Mouse (Mus musculus) CH12F3 (cell line): ENCODE data around the gene BC030867.

Source experiments
- in situ Hi-C: fragments of 300-500 bp; cut with MboI; formaldehyde crosslinking; loops from 2 replicates; pipeline ENCODE4 v1.14.3; 2020; ENCODE audit warnings: low sequenced_read_pairs

BC030867 gene

GRCm38 (mm10) chr11:102289511-102290100 is 40.9 kb downstream of the BC030867 start:
- in situ Hi-C loops = no loop called here

- in situ Hi-C loops = no loop called here
Measured at GRCm38 (mm10) chr11:102290141-102290540, 41.5 kb downstream of the BC030867 start.

- in situ Hi-C loops = no loop called here
Measured at GRCm38 (mm10) chr11:102291051-102291535, 42.4 kb downstream of the BC030867 start.

- in situ Hi-C loops = no loop called here
Measured at GRCm38 (mm10) chr11:102293971-102294370, 45.3 kb downstream of the BC030867 start.

DNA sequence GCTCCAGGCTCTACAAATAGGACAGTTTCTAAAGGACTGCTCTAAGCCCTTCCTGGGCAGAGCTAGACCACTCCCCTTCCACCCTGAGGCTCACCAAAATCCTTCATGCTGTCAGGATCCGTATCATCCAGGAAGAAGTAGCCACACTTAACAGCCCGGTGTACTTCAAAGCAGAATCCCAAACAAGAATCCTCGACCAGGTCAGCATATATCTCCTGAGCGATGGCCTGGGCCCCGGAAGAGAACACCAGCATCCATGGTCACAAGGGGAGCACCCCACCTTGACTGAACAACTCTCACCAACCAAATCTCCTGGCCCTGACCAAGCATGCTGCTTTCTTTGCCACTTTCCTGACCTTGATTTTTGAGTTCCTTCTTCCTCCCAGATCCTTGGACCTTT is 45.7 kb downstream of the BC030867 start:
- in situ Hi-C loops = no loop called here

GRCm38 (mm10) chr11:102294887-102295597 is 46.4 kb downstream of the BC030867 start:
- in situ Hi-C loops = no loop called here

GRCm38 (mm10) chr11:102295598-102296471 is 47.2 kb downstream of the BC030867 start:
- in situ Hi-C loops = no loop called here

DNA sequence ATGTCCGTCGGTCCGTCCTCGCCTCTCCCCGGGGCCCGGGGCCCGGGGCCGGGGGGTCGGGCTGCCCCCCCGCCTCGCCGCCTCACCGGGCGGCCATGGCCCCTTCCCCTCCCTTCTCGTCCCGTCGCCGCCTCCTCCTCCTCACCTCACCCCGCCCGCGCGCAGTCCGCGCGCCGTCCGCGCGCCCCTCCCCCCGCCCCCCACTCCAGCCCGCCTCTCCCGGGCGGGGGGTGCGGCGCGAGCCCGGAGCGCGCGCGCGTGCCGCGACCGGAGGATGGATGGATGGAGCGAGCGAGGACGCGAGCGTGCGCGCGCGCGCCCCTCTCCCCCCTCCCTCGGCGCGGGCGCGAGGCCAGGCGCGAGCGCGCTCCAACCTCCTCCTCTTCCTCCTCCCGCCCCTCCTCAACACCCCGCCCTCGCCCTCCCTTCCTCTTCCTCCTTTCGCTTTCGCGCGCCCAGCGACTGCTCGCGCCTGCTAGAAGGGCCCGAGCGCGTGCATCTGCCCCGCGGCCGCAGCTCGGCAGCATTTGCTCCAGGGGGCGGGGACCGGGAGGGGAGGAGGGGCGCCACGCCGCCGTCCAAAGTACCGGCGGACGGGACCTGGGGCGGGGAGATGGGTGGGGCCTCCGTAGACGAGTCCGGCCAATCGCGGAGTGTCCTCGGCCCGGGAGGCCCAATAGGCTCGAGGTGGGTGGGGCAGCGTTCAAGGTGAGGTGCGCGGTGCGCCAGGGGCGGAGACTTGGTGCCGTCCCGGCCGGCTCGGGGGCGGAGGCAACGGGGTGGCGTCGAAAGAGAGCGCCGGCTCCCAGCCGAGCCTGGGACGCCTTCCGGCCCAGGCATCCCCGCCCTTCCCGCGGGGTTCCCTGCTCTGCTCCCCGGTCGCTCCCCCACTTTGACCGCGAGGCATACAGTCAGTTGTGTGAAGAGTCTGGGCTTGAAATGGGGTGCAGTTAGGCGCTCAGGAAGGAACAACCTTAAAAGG is 48.1 kb downstream of the BC030867 start, which contains the start of gene Atxn7l3:
Atxn7l3 (minus strand) TSS at position 141 of the 982 bp plus-strand sequence.
- in situ Hi-C loops = no loop called here

- in situ Hi-C loops = no loop called here
Measured at GRCm38 (mm10) chr11:102297577-102298556, 49.2 kb downstream of the BC030867 start.

- in situ Hi-C loops = loop anchor here (5.0 kb wide), 1 partner anchor 112 kb away; no protein-coding TSS in a partner anchor
Measured at GRCm38 (mm10) chr11:102299839-102300238, 51.2 kb downstream of the BC030867 start.

GRCm38 (mm10) chr11:102304141-102304540 is 55.5 kb downstream of the BC030867 start:
- in situ Hi-C loops = loop anchor here (5.0 kb wide), 1 partner anchor 108 kb away; no protein-coding TSS in a partner anchor

DNA sequence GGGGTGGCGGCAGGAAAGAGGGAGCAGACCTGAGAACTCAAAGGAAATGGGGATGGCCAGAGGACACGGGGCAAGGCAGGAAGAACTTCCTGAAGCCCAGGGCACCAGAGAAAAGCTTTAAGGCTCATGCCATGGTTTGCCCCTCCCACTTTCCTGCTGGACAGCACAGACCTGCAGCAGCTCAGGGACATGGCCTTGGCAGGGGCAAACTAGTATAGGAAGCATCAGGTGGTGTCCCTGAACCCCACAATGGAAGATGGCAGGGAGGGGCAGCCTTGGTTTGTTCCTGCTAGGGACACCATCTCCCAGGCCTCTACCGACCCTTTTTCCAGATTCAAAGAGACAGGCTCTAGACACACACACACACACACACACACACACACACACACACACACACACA is 56.7 kb downstream of the BC030867 start:
- in situ Hi-C loops = no loop called here

GRCm38 (mm10) chr11:102308104-102308503 is 59.4 kb downstream of the BC030867 start:
- in situ Hi-C loops = no loop called here

- in situ Hi-C loops = no loop called here
Measured at GRCm38 (mm10) chr11:102308979-102309378, 60.3 kb downstream of the BC030867 start.

GRCm38 (mm10) chr11:102309821-102310617 is 61.3 kb downstream of the BC030867 start:
- in situ Hi-C loops = no loop called here

GRCm38 (mm10) chr11:102310768-102311695 is 62.4 kb downstream of the BC030867 start:
- in situ Hi-C loops = no loop called here

DNA sequence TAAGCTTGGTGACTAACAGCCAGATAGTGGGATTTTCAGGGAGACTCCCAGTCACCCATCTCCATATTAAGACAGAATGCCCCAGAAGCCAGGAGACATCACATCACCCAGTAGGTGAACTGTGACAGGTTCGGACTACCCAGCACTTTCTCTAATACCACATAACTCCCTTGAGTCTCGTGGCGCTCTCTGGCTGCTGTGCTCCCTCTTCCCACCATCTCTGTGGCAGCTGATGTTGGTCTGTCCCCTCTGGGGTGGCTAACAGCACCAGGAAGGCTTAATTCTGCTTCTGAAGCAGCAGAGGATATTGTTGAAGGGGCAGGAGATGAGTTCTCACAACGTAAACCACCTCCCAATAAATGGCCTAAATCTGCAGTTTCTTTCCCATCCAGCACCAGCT is 63.3 kb downstream of the BC030867 start:
- in situ Hi-C loops = no loop called here
